Mouse (Mus musculus) urinary bladder, adult 2 months (tissue): ENCODE data around the gene Pitpnm2. TPM values are rescaled to one million over a fixed set of nuclear protein-coding genes. Genes with fewer than 3 reads are reported as not detected.

ENCODE experiments used
- DNase-seq: peaks from one replicate; pipeline ENCODE4 v3.0.0; 2022; ENCODE audit warnings: low spot score
- polyA plus RNA-seq: library from polyadenylated mRNA; depleted of rRNA; stranded (reverse); fragments of >200 nt; gene quantifications from 2 replicates; pipeline ENCODE4 v1.2.3, GENCODE M21; 2012

Gene Pitpnm2
- polyA plus RNA-seq, 1 experiment = 23.0 TPM

- DNase-seq = no peak
These were observed 47.5 kb downstream of the Pitpnm2 start for GRCm38 (mm10) chr5:124202071-124202470.

- DNase-seq = no peak
These were observed 48.0 kb downstream of the Pitpnm2 start for GRCm38 (mm10) chr5:124201564-124201963.

GRCm38 (mm10) chr5:124200844-124201243, 48.7 kb downstream of the Pitpnm2 start:
- DNase-seq = no peak

- DNase-seq = no peak
These were observed 50.4 kb downstream of the Pitpnm2 start for GRCm38 (mm10) chr5:124199168-124199567.

DNA sequence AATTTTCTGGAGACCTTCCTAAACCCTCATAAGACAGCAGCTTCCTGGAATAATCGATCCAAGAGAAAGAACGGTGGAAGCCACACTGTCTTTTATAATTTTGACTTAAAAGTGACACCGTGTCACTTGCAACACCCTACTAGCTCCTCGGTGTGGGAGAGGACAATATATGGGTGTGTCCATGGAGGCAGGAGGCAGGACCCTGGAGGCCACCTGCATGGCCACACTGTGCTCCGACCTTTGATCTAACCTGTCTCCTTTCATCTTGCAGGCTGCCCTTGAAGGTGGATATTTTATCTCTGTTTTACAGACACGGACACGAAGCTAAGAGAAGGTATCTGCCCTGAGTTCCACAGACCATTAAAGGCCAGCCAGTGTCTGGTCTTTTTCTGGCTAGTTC, 51.1 kb downstream of the Pitpnm2 start:
- no peak for DNase-seq

GRCm38 (mm10) chr5:124196082-124196481, 53.5 kb downstream of the Pitpnm2 start:
- DNase-seq = no peak

DNA sequence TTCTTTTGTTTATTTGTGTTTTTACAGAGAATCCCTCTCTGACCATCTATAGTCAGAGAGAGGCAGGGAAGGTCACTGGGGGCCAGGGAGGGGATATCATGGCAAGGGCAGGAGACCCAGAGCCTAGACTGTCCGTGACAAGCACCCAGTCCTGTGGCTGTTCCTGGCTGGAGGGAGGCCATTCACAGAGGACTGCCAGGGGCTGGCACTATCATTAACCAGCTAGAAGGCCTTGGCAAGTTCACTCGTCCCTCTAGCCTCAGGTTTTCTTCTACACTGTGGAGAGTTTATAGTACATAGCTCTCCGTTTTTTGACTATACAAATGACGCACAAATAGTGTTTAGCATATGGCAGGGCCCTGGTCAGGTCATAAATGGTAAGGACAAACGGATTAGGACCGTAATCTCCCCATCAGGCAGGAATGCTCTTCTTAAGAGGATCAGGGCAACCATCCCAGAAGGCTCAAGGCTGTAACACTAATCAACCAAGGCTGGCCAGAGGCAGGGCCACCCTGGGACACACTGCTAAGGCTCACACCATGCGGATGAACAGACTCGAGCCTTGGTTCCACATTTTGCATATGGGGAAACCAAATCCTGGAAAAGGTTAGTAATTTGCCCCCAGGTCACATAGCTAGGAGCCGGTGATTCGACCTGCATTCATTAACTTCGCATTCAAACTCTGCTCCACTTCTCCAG, 55.0 kb downstream of the Pitpnm2 start:
- no peak for DNase-seq

- no peak for DNase-seq
These were observed 56.1 kb downstream of the Pitpnm2 start for GRCm38 (mm10) chr5:124193286-124194112.

- DNase-seq = no peak
These were observed 56.8 kb downstream of the Pitpnm2 start for GRCm38 (mm10) chr5:124192726-124193285.

GRCm38 (mm10) chr5:124192251-124192710, 57.3 kb downstream of the Pitpnm2 start:
- DNase-seq = no peak

DNA sequence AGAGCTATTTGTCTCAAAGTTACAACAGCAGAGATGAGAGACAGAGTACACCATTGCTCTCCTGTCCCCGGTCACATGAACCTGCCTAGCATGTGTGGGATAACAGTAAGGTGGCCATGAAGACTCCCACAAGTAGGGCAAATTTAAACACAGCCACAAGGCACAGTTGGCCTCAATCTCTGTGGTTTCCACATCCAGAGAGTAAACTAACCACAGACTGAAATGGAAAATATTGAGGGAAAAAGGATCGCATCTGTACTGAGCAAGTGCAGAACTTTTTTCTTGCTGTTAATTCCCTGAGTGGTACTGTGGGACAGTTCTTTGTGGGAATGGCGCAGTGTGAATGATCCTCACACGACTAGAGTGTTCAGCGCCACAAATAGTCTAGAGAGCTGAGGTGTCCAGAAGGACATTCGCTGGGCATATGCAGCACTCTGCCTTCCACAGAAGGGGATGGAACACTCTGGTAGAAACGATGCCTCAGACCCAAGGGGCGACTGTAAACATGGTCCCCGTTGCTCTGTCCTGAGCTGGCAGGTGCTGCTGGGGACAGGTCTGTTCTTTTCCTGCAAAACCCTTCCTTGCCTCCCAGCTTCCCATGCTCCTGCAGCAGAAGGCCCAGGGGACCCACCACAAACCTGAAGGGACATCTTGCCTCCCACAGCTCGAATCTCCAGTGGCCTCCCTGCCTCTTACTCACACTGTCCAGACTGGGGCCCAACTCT, 59.3 kb downstream of the Pitpnm2 start:
- DNase-seq = no peak

GRCm38 (mm10) chr5:124189572-124189981, 60.0 kb downstream of the Pitpnm2 start:
- DNase-seq = no peak

DNA sequence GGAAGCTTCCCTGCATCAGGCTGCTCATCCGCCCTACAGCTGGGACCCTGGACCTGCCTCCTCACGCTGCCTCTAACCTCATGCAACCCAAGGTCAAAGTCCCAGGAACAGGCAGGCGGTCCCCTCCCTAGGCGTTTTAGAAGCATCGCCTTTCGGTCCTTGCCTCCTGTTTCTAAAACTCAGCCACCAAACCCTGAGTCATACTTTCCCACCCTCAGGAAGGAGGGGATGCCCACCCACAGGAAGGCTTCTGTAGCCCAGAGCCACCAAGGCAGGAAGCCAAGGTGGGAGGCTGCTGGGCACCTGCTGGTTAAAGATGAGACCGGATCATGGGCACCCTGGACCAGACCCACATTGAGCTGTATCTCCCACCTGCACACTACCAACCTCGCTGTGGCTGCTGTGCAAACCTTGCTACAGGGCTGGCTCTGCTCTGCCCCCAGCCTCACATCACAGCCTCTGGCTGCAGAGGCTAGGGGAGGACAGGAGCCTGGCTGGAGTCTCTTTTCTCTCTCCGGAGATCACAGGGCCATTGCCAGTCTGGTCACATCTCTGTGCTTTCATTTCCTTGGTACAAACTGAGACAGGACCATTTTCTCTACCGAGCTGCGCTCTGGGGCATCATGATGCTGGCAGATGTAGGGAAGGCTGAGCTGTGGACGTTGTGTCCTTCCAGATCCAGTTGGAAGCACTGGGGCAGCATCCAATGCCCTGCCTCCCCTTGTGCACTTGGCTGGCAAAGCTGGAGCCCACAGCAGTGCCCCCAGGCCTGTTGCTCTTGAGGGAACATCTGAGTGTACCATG, 61.9 kb downstream of the Pitpnm2 start:
- no peak for DNase-seq

- DNase-seq = no peak
These were observed 62.5 kb downstream of the Pitpnm2 start for GRCm38 (mm10) chr5:124186981-124187507.

- no peak for DNase-seq
These were observed 63.1 kb downstream of the Pitpnm2 start for GRCm38 (mm10) chr5:124186465-124186854.

GRCm38 (mm10) chr5:124185706-124186464, 63.7 kb downstream of the Pitpnm2 start:
- DNase-seq = no peak

GRCm38 (mm10) chr5:124184898-124185701, 64.5 kb downstream of the Pitpnm2 start:
- no peak for DNase-seq

GRCm38 (mm10) chr5:124184191-124184590, 65.4 kb downstream of the Pitpnm2 start:
- no peak for DNase-seq

- no peak for DNase-seq
These were observed 66.9 kb downstream of the Pitpnm2 start for GRCm38 (mm10) chr5:124182642-124183041.
